Mouse (Mus musculus): Measurements from ENCODE around the gene Mns1. TPM values are rescaled to one million over a fixed set of nuclear protein-coding genes. Genes with fewer than 3 reads are reported as not detected.
A peak's percentile ranks its signal among the peaks of the same experiment; 100 is the strongest.

The Mns1 gene
- total RNA-seq, 1 experiment, result 7.4 TPM

GRCm38 (mm10) chr9:72448026-72448425 lies 10.2 kb downstream of the Mns1 start:
- Histone ChIP-seq H3K9me3 (ENCODE audit: control insufficient read depth, insufficient read depth, low read depth, low read length) (no peaks in the 10 kb centered on the region), H3K4me3 (ENCODE audit: insufficient read depth in 1 of 2, low read depth in 1 of 2, low read length in 2 of 2, poor library complexity in 1 of 2, severe bottlenecking in 1 of 2) (no peak overlapping the region), H3K4me1 (ENCODE audit: control insufficient read depth in 2 of 2, insufficient read depth in 2 of 2, low read length in 2 of 2, poor library complexity in 1 of 2) (peaks cover 0 to 5% of the 10 kb centered on the region in 2 experiments; a peak in 2 of 4 replicates), H3K36me3 (ENCODE audit: control insufficient read depth, insufficient read depth, low read length, poor library complexity, severe bottlenecking) (no peaks in the 10 kb centered on the region), H3K9ac (ENCODE audit: insufficient read depth, low read depth, low read length, poor library complexity, severe bottlenecking) (no peak overlapping the region), H3K27ac (ENCODE audit: insufficient read depth, low read depth, low read length, poor library complexity, severe bottlenecking) (no peak overlapping the region)
- DNase-seq (ENCODE audit: low read depth, low spot score), result peak; percentile 40
- TF ChIP-seq ZNF384 (IDR thresholded peaks at IDR 0.05; ENCODE audit: low read depth, low read length), result no peak
- TF ChIP-seq CHD2 (IDR thresholded peaks at IDR 0.05; ENCODE audit: low read depth, low read length), result no peak
- TF ChIP-seq ZC3H11A (IDR thresholded peaks at IDR 0.05; ENCODE audit: borderline replicate concordance, low read depth, low read length), result no peak
- no peak for TF ChIP-seq MAFK (IDR thresholded peaks at IDR 0.05; ENCODE audit: insufficient read depth, low read depth, low read length)
- TF ChIP-seq HCFC1 (IDR thresholded peaks at IDR 0.05; ENCODE audit: borderline replicate concordance, insufficient read depth, low read length), result no peak
- in situ Hi-C loops (cut with MboI; ENCODE audit: low sequenced_read_pairs in 2 of 2, unreplicated experiment in 2 of 2), result no loop called here

GRCm38 (mm10) chr9:72449367-72449766 lies 11.6 kb downstream of the Mns1 start:
- H3K4me3 ChIP-seq (ENCODE audit: insufficient read depth in 1 of 2, low read depth in 1 of 2, low read length in 2 of 2, poor library complexity in 1 of 2, severe bottlenecking in 1 of 2), result no peak overlapping the region
- peaks cover under 1% of the 10 kb centered on the region; the same call in 1 of the 2 replicates for H3K36me3 ChIP-seq (ENCODE audit: control insufficient read depth, insufficient read depth, low read length, poor library complexity, severe bottlenecking)
- no peak for DNase-seq (ENCODE audit: low read depth, low spot score)
- TF ChIP-seq CHD2 (IDR thresholded peaks at IDR 0.05; ENCODE audit: low read depth, low read length) (no peak), ZC3H11A (IDR thresholded peaks at IDR 0.05; ENCODE audit: borderline replicate concordance, low read depth, low read length) (no peak), MAFK (IDR thresholded peaks at IDR 0.05; ENCODE audit: insufficient read depth, low read depth, low read length) (no peak), HCFC1 (IDR thresholded peaks at IDR 0.05; ENCODE audit: borderline replicate concordance, insufficient read depth, low read length) (no peak), ZNF384 (IDR thresholded peaks at IDR 0.05; ENCODE audit: low read depth, low read length) (no peak)
- H3K27ac ChIP-seq (ENCODE audit: insufficient read depth, low read depth, low read length, poor library complexity, severe bottlenecking), result no peak overlapping the region
- no peak overlapping the region for H3K9ac ChIP-seq (ENCODE audit: insufficient read depth, low read depth, low read length, poor library complexity, severe bottlenecking)
- in situ Hi-C loops (cut with MboI; ENCODE audit: low sequenced_read_pairs in 2 of 2, unreplicated experiment in 2 of 2), result no loop called here
- H3K4me1 ChIP-seq (ENCODE audit: control insufficient read depth in 2 of 2, insufficient read depth in 2 of 2, low read length in 2 of 2, poor library complexity in 1 of 2), result peaks cover 0 to 5% of the 10 kb centered on the region in 2 experiments; a peak in 2 of 4 replicates
- no peaks in the 10 kb centered on the region for H3K9me3 ChIP-seq (ENCODE audit: control insufficient read depth, insufficient read depth, low read depth, low read length)

- H3K4me1 ChIP-seq (ENCODE audit: control insufficient read depth in 2 of 2, insufficient read depth in 2 of 2, low read length in 2 of 2, poor library complexity in 1 of 2), result peaks cover 0 to 5% of the 10 kb centered on the region in 2 experiments; a peak in 2 of 4 replicates
- H3K9me3 ChIP-seq (ENCODE audit: control insufficient read depth, insufficient read depth, low read depth, low read length), result no peaks in the 10 kb centered on the region
- no peak overlapping the region for H3K4me3 ChIP-seq (ENCODE audit: insufficient read depth in 1 of 2, low read depth in 1 of 2, low read length in 2 of 2, poor library complexity in 1 of 2, severe bottlenecking in 1 of 2)
- no peak overlapping the region for H3K27ac ChIP-seq (ENCODE audit: insufficient read depth, low read depth, low read length, poor library complexity, severe bottlenecking)
- no peak for DNase-seq (ENCODE audit: low read depth, low spot score)
- H3K9ac ChIP-seq (ENCODE audit: insufficient read depth, low read depth, low read length, poor library complexity, severe bottlenecking), result no peak overlapping the region
- peaks cover 2% of the 10 kb centered on the region; the same call in 1 of the 2 replicates for H3K36me3 ChIP-seq (ENCODE audit: control insufficient read depth, insufficient read depth, low read length, poor library complexity, severe bottlenecking)
- TF ChIP-seq HCFC1 (IDR thresholded peaks at IDR 0.05; ENCODE audit: borderline replicate concordance, insufficient read depth, low read length) (no peak), ZNF384 (IDR thresholded peaks at IDR 0.05; ENCODE audit: low read depth, low read length) (no peak), ZC3H11A (IDR thresholded peaks at IDR 0.05; ENCODE audit: borderline replicate concordance, low read depth, low read length) (no peak), CHD2 (IDR thresholded peaks at IDR 0.05; ENCODE audit: low read depth, low read length) (no peak), MAFK (IDR thresholded peaks at IDR 0.05; ENCODE audit: insufficient read depth, low read depth, low read length) (no peak)
- in situ Hi-C loops (cut with MboI; ENCODE audit: low sequenced_read_pairs in 2 of 2, unreplicated experiment in 2 of 2), result no loop called here
Observed at GRCm38 (mm10) chr9:72449841-72450240, 12.0 kb downstream of the Mns1 start.

- no peak overlapping the region for H3K9ac ChIP-seq (ENCODE audit: insufficient read depth, low read depth, low read length, poor library complexity, severe bottlenecking)
- H3K27ac ChIP-seq (ENCODE audit: insufficient read depth, low read depth, low read length, poor library complexity, severe bottlenecking), result no peak overlapping the region
- H3K36me3 ChIP-seq (ENCODE audit: control insufficient read depth, insufficient read depth, low read length, poor library complexity, severe bottlenecking), result peaks cover 2% of the 10 kb centered on the region; the same call in 1 of the 2 replicates
- H3K9me3 ChIP-seq (ENCODE audit: control insufficient read depth, insufficient read depth, low read depth, low read length), result no peaks in the 10 kb centered on the region
- H3K4me1 ChIP-seq (ENCODE audit: control insufficient read depth in 2 of 2, insufficient read depth in 2 of 2, low read length in 2 of 2, poor library complexity in 1 of 2), result peaks cover 0 to 5% of the 10 kb centered on the region in 2 experiments; a peak in 2 of 4 replicates
- H3K4me3 ChIP-seq (ENCODE audit: insufficient read depth in 1 of 2, low read depth in 1 of 2, low read length in 2 of 2, poor library complexity in 1 of 2, severe bottlenecking in 1 of 2), result no peak overlapping the region
- in situ Hi-C loops (cut with MboI; ENCODE audit: low sequenced_read_pairs in 2 of 2, unreplicated experiment in 2 of 2), result no loop called here
- no peak for TF ChIP-seq ZNF384 (IDR thresholded peaks at IDR 0.05; ENCODE audit: low read depth, low read length)
- no peak for TF ChIP-seq CHD2 (IDR thresholded peaks at IDR 0.05; ENCODE audit: low read depth, low read length)
- no peak for TF ChIP-seq ZC3H11A (IDR thresholded peaks at IDR 0.05; ENCODE audit: borderline replicate concordance, low read depth, low read length)
- TF ChIP-seq HCFC1 (IDR thresholded peaks at IDR 0.05; ENCODE audit: borderline replicate concordance, insufficient read depth, low read length), result no peak
- no peak for DNase-seq (ENCODE audit: low read depth, low spot score)
Observed at GRCm38 (mm10) chr9:72450363-72450762, 12.6 kb downstream of the Mns1 start.

Data from ES-E14 (cell line).